Mouse (Mus musculus): ENCODE measurements around the gene Vwc2l. TPM values are rescaled to one million over a fixed set of nuclear protein-coding genes. Genes with fewer than 3 reads are reported as not detected.

Vwc2l gene
- polyA plus RNA-seq, 1 experiment: not detected

- WGBS: 73% methylated on average over 5 of the region's 5 CpGs
- Histone ChIP-seq H3K4me3 (replicated peaks; ENCODE audit: control insufficient read depth, low read depth, low read length) (no peak overlapping the region), H3K27ac (ENCODE audit: control insufficient read depth, insufficient read depth, low read depth, low read length, poor library complexity) (no peak overlapping the region), H3K4me1 (ENCODE audit: control insufficient read depth, insufficient read depth, low read length) (no peaks in the 10 kb centered on the region)
- TF ChIP-seq CTCF (IDR thresholded peaks at IDR 0.05; ENCODE audit: control insufficient read depth, insufficient read depth, low read length) (no peak), POLR2A (IDR thresholded peaks at IDR 0.05; ENCODE audit: borderline replicate concordance, control insufficient read depth, low read depth, low read length) (no peak)
Measured at GRCm38 (mm10) chr1:70866137-70866536, 140.6 kb downstream of the Vwc2l start.

DNA sequence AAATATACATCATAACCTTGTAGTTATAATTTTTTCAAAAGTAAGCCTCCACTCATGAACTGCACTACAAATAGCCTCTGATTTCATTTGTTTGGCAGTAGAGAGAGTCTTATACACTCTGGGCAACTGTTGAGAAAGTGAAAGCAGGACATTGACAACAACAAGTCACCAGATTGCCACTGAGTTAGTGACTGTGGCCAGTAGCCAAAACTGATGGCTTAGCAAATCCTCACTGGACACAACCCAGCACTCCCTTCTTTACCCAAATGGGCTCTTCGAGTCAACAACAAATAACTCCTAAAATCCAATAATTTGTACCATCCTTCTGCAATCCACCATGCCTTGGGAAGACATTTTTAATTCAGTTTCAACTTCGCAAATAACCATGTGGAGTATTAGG is 155.0 kb downstream of the Vwc2l start:
- WGBS: 72% methylated on average over 2 of the region's 2 CpGs
- H3K4me3 ChIP-seq (replicated peaks; ENCODE audit: control insufficient read depth, low read depth, low read length): no peak overlapping the region
- TF ChIP-seq POLR2A (IDR thresholded peaks at IDR 0.05; ENCODE audit: borderline replicate concordance, control insufficient read depth, low read depth, low read length) (no peak), CTCF (IDR thresholded peaks at IDR 0.05; ENCODE audit: control insufficient read depth, insufficient read depth, low read length) (no peak)
- H3K27ac ChIP-seq (ENCODE audit: control insufficient read depth, insufficient read depth, low read depth, low read length, poor library complexity): no peak overlapping the region
- no peaks in the 10 kb centered on the region for H3K4me1 ChIP-seq (ENCODE audit: control insufficient read depth, insufficient read depth, low read length)

GRCm38 (mm10) chr1:70881269-70881668 is 155.8 kb downstream of the Vwc2l start:
- Histone ChIP-seq H3K27ac (ENCODE audit: control insufficient read depth, insufficient read depth, low read depth, low read length, poor library complexity) (no peak overlapping the region), H3K4me3 (replicated peaks; ENCODE audit: control insufficient read depth, low read depth, low read length) (no peak overlapping the region), H3K4me1 (ENCODE audit: control insufficient read depth, insufficient read depth, low read length) (no peaks in the 10 kb centered on the region)
- 72% methylated on average over 3 of the region's 3 CpGs for whole genome bisulfite sequencing
- TF ChIP-seq CTCF (IDR thresholded peaks at IDR 0.05; ENCODE audit: control insufficient read depth, insufficient read depth, low read length): no peak
- TF ChIP-seq POLR2A (IDR thresholded peaks at IDR 0.05; ENCODE audit: borderline replicate concordance, control insufficient read depth, low read depth, low read length): no peak

DNA sequence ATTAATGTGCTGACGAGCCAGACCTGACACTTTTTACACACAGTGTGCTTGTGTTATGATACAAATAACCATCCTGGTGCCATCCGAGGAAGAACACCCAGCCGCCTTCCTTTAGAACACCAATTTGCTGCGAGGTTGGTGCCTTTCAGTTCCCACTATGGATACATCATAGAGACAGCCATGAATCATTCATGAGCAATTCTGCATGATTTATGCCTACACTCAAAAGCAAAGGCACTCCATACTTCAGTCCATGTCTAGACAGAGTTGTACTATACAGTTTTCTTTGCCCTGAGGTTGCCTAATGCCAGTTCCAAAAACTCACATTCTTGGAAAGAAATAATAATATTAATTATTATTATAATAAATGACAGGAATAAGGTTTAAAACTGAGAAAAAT is 158.6 kb downstream of the Vwc2l start:
- TF ChIP-seq POLR2A (IDR thresholded peaks at IDR 0.05; ENCODE audit: borderline replicate concordance, control insufficient read depth, low read depth, low read length): no peak
- TF ChIP-seq CTCF (IDR thresholded peaks at IDR 0.05; ENCODE audit: control insufficient read depth, insufficient read depth, low read length): no peak
- Histone ChIP-seq H3K4me3 (replicated peaks; ENCODE audit: control insufficient read depth, low read depth, low read length) (no peak overlapping the region), H3K4me1 (ENCODE audit: control insufficient read depth, insufficient read depth, low read length) (no peaks in the 10 kb centered on the region), H3K27ac (ENCODE audit: control insufficient read depth, insufficient read depth, low read depth, low read length, poor library complexity) (no peak overlapping the region)
- 76% methylated on average over 4 of the region's 4 CpGs for WGBS

DNA sequence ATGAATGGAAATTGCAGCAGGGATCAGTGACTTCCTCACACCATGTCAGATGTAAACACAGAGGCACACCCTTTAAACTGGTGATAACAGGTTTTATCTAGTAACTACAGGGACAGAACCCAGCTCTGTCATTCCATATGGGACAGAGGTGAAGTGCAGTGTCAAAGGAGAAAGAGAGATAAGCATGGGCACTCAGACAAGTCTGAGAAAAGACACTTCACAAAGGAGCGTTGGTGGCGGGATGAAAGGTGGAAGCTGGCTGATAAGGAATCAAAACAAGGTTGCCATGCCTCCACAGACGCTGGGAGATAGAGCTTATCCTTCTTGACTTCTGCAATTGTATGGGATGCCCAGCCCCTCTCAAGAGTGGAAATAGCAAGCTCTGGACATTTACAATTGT is 176.8 kb downstream of the Vwc2l start:
- Histone ChIP-seq H3K27ac (ENCODE audit: control insufficient read depth, insufficient read depth, low read depth, low read length, poor library complexity) (no peak overlapping the region), H3K4me1 (ENCODE audit: control insufficient read depth, insufficient read depth, low read length) (no peaks in the 10 kb centered on the region), H3K4me3 (replicated peaks; ENCODE audit: control insufficient read depth, low read depth, low read length) (no peak overlapping the region)
- no peak for TF ChIP-seq POLR2A (IDR thresholded peaks at IDR 0.05; ENCODE audit: borderline replicate concordance, control insufficient read depth, low read depth, low read length)
- no peak for TF ChIP-seq CTCF (IDR thresholded peaks at IDR 0.05; ENCODE audit: control insufficient read depth, insufficient read depth, low read length)
- 29% methylated on average over 3 of the region's 3 CpGs for WGBS

GRCm38 (mm10) chr1:70907366-70907765 is 181.9 kb downstream of the Vwc2l start:
- H3K27ac ChIP-seq (ENCODE audit: control insufficient read depth, insufficient read depth, low read depth, low read length, poor library complexity): no peak overlapping the region
- TF ChIP-seq POLR2A (IDR thresholded peaks at IDR 0.05; ENCODE audit: borderline replicate concordance, control insufficient read depth, low read depth, low read length) (no peak), CTCF (IDR thresholded peaks at IDR 0.05; ENCODE audit: control insufficient read depth, insufficient read depth, low read length) (no peak)
- no peak overlapping the region for H3K4me3 ChIP-seq (replicated peaks; ENCODE audit: control insufficient read depth, low read depth, low read length)
- WGBS: 75% methylated on average over 2 of the region's 2 CpGs
- H3K4me1 ChIP-seq (ENCODE audit: control insufficient read depth, insufficient read depth, low read length): no peaks in the 10 kb centered on the region

DNA sequence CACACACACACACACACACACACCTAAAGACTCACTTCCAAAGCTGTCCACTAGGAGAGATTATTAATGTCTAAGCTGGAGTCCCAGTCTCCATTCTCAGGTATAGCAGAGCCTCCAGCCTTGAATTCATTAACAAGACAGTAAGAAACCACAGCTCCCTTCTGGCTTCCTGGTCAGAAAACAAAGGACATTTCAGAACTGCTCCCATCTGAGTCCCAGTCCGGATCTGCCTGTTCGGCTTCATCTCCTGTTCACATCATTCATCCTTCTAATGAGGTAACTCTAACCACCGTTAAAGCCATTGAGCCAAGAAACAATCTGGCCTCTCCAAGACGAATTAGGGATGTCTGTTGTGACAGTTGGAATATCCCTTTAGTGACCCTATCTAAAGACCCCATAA is 185.7 kb downstream of the Vwc2l start:
- WGBS: 65% methylated on average over 4 of the region's 4 CpGs
- TF ChIP-seq CTCF (IDR thresholded peaks at IDR 0.05; ENCODE audit: control insufficient read depth, insufficient read depth, low read length): no peak
- no peak for TF ChIP-seq POLR2A (IDR thresholded peaks at IDR 0.05; ENCODE audit: borderline replicate concordance, control insufficient read depth, low read depth, low read length)
- no peak overlapping the region for H3K4me3 ChIP-seq (replicated peaks; ENCODE audit: control insufficient read depth, low read depth, low read length)
- no peak overlapping the region for H3K27ac ChIP-seq (ENCODE audit: control insufficient read depth, insufficient read depth, low read depth, low read length, poor library complexity)
- H3K4me1 ChIP-seq (ENCODE audit: control insufficient read depth, insufficient read depth, low read length): no peaks in the 10 kb centered on the region

DNA sequence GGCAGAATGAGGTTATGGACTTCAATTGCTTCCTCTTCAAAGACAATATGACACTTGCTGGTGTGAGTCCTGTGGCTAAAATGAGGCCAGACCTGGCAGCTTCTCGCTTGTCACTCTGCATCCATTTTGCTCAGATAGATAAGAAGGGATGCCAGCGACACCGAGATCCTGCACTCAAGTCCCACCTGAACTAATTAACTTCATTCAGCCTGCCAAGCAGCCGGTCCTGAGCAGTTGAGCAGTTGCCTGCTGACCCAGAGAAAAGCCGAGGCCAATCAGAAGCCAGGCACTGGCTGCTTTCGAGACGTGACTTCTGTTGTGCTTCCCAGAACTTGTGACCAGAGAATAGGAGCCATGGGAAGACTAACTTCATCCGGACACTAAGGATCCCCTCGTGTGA is 187.6 kb downstream of the Vwc2l start:
- WGBS: 71% methylated on average over 9 of the region's 9 CpGs
- H3K27ac ChIP-seq (ENCODE audit: control insufficient read depth, insufficient read depth, low read depth, low read length, poor library complexity): no peak overlapping the region
- no peak overlapping the region for H3K4me3 ChIP-seq (replicated peaks; ENCODE audit: control insufficient read depth, low read depth, low read length)
- no peaks in the 10 kb centered on the region for H3K4me1 ChIP-seq (ENCODE audit: control insufficient read depth, insufficient read depth, low read length)
- TF ChIP-seq POLR2A (IDR thresholded peaks at IDR 0.05; ENCODE audit: borderline replicate concordance, control insufficient read depth, low read depth, low read length) (no peak), CTCF (IDR thresholded peaks at IDR 0.05; ENCODE audit: control insufficient read depth, insufficient read depth, low read length) (no peak)

All from bone marrow, adult 2 months (tissue).